Mouse (Mus musculus) olfactory bulb, adult 2 months (tissue): ENCODE data around the gene Sema7a. TPM values are rescaled to one million over a fixed set of nuclear protein-coding genes. Genes with fewer than 3 reads are reported as not detected.

Experiments
- H3K27ac ChIP-seq: fragments of 200-500 bp; 2 replicates; pipeline ENCODE4 v1.5.1; 2012; ENCODE audit warnings: low read depth, low read length; ENCODE audit not compliant: insufficient read depth
- H3K4me1 ChIP-seq: fragments of 200-500 bp; 2 replicates; pipeline ENCODE4 v1.6.1; 2012; ENCODE audit warnings: low read length; ENCODE audit not compliant: control insufficient read depth, insufficient read depth
- H3K4me3 ChIP-seq: fragments of 200-500 bp; 2 replicates; pipeline ENCODE4 v1.5.1; 2012; ENCODE audit warnings: mild to moderate bottlenecking, low read depth, low read length, moderate library complexity; ENCODE audit not compliant: insufficient read depth
- CTCF ChIP-seq: fragments of 200-500 bp; IDR thresholded peaks from 2 replicates; pipeline ENCODE4 v1.5.1; 2012; ENCODE audit warnings: low read depth, mild to moderate bottlenecking, low read length, moderate library complexity; ENCODE audit not compliant: insufficient read depth
- POLR2A ChIP-seq: fragments of 200-500 bp; IDR thresholded peaks from 2 replicates; pipeline ENCODE4 v1.6.1; 2012; ENCODE audit warnings: mild to moderate bottlenecking, low read depth, low read length, moderate library complexity; ENCODE audit not compliant: insufficient read depth
- WGBS: fragments of 180-500 bp; shearing (Covaris S2); methylation state at CpG from one replicate; pipeline ENCODE4 v1.1.7; 2018; 5-methylcytosine and 5-hydroxymethylcytosine counted together
- polyA plus RNA-seq: library from polyadenylated mRNA; stranded (reverse); fragments of >200 nt; gene quantifications from 2 replicates; pipeline ENCODE4 v1.2.4, GENCODE M21; 2012; ENCODE audit warnings: low replicate concordance; ENCODE audit not compliant: missing spikeins, insufficient read depth, insufficient read length

The Sema7a gene
- polyA plus RNA-seq, 1 experiment = not detected

DNA sequence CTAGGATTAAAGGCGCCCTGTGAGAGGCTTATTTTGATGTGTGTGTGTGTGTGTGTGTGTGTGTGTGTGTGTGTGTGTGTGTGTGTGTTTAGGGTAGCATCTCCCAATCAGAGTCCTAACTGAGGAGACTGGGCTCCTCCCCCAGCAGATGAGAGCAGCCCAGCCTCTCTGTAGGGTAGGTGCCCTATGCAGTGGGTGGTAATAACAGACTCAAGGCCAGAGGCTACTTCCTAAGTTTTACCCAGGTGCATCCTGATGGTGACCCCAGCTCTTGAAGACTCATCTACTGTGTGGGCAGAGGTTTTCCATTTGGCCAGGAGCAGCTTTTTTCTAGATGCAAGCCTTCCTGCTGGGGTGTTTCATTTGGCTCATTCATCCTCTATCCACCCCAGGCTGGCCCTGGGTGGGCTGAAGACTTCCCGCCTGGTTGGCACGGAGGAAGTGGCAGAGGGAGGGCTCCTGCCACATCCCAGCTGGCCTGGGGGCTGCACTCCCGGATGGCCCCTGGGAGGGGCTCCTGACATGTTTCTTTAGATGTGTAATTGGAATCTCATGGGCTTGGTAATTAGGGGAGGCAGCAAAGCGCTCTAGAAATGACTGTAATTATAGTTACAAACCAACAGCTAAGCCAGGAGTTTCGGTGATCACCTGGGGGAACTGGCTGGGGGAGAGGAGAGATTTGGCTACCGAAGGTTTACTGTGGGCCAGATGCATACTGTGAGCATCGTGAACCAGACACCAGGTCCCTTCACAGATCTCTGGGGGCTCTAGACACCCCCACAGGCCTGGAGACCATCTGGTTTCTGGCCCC lies 53.1 kb downstream of the Sema7a start:
- H3K27ac ChIP-seq = no peak overlapping the region
- H3K4me3 ChIP-seq = no peak overlapping the region
- no peak for TF ChIP-seq CTCF
- H3K4me1 ChIP-seq = peaks cover 26% of the 10 kb centered on the region
- WGBS = 26% methylated on average over 8 of the region's 8 CpGs

DNA sequence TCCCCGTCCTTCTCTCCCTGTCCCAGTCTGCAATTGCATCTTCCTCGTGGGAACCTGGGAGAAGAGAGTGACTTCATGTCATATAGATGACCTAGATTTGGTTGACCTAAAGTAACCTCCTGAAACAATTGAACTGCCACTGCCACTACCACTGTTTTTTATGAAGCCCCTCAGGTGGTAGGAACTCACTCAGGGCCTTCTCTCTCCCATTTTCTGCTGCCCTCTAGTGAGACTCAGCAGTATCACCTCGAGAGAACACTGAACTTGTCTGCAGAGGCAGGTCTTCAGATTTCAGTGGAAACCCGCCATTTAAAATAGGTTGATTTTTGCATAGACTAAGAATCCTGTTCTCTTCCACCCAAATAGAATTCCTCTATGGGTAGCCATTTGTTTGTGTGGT lies 55.4 kb downstream of the Sema7a start:
- 59% methylated on average over 4 of the region's 4 CpGs for WGBS
- peaks cover 25% of the 10 kb centered on the region for H3K4me1 ChIP-seq
- no peak overlapping the region for H3K27ac ChIP-seq

DNA sequence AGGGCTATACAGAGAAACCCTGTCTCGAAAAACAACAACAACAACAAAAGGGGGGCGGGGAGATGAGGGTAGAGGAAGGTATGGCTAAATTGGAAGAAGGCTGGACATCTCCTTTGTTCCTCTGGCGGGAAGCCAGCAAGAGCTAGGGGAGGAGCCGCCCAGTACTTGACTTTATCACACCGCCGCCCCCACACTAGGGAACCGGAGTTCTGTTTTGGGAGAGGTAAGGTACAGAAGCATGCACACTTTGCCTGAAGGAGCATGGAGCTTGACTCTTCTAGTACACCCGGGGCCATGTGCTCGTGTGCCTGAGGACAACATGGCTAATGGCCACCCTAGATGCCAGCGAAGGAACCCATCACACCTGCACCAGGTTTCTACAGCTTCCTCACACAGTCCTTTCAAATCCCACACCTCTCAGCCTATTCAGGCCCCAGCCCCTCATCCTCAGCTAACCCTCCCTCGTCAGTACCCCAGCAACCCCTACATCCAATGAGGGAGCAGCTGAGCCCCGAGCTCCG lies 57.7 kb downstream of the Sema7a start:
- H3K4me1 ChIP-seq = peaks cover 25% of the 10 kb centered on the region
- H3K4me3 ChIP-seq = no peak overlapping the region; the same call in 1 of the 2 replicates
- no peak overlapping the region for H3K27ac ChIP-seq
- 43% methylated on average over 13 of the region's 13 CpGs for WGBS
- TF ChIP-seq POLR2A = no peak
- no peak for TF ChIP-seq CTCF

More for the DNA sequence above, 55.4 kb downstream of the Sema7a start:
- TF ChIP-seq CTCF (no peak), POLR2A (no peak)
- H3K4me3 ChIP-seq = no peak overlapping the region

DNA sequence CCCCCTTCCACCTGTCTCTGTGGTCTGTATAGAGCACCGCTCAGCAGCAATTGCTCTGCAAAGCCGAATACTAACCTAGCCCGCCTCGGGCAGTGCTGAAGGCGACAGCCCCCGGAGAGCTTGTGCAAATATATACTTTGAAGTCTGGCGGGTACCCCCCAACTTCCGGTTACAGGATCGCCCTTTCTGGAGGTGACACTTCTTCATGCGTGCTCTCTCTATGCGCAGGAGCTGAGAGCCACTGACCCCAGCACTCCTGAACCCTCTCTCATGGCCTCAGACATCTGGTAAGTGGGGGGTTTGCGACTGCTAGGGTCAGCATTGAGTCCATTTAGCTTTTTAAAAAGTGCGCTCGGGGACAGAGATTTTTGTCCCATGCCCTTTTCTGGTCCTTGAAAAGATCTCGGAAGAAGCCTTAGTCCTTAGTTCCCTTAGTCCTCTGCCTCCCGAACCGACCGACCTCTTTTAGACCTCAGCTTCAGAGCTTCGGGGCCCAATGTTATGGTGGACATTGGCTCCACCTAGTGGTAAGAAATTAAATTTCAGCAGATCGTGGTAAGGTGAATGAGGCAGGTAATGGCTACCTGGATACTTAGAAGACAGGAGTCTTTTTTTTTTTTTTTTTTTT lies 58.2 kb downstream of the Sema7a start:
- peak overlapping the region; percentile 34 for H3K4me3 ChIP-seq
- H3K4me1 ChIP-seq = peaks cover 20% of the 10 kb centered on the region
- 3% methylated on average over 20 of the region's 20 CpGs for WGBS
- no peak overlapping the region for H3K27ac ChIP-seq
- TF ChIP-seq CTCF (no peak), POLR2A (no peak)

DNA sequence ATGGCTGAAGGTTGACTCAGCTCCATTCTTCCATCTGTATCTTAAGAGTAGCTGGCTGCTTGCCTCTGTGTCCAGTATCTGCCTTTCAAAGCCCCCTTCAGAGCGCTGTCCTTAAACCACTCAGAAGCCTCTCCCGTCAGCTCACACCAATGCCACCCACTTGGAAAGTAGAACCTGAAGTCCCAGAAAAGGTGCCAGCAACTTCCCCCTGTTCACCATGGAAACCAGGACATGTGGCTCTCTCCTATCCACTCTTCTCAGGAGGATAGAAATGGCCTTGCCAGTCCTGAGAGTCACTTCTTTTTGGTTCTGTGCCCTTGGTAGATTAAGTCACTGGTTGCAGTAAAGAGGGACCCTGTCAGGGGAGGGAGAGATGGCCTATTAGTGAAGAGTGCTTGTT lies 58.8 kb downstream of the Sema7a start:
- WGBS = 44% methylated on average over 2 of the region's 2 CpGs
- TF ChIP-seq POLR2A (no peak), CTCF (no peak)
- H3K4me1 ChIP-seq = peaks cover 14% of the 10 kb centered on the region
- no peak overlapping the region for H3K27ac ChIP-seq
- H3K4me3 ChIP-seq = no peak overlapping the region

DNA sequence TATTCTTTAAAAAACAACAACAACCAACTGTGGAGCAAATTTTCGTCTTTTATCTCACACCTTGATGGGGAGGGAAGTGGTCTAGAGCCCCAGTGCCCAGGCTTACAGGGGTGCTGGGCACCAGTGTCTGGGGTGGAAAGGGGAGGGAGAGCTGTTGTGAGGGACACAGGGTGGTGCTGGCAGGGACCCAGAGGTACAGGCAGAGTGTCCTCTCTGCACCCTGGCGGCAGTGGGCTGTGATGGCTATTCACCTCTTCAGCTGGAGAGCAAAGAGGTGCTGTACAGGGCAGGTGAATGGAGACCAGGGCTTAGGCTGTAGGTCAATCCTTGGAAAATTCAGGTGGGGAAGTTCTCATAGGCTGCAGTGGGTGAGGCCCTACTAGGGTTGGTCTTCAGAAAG lies 59.8 kb downstream of the Sema7a start:
- Histone ChIP-seq H3K4me1 (peaks cover 9% of the 10 kb centered on the region; the same call in 1 of the 2 replicates), H3K27ac (no peak overlapping the region), H3K4me3 (no peak overlapping the region)
- WGBS = 54% methylated on average over 2 of the region's 2 CpGs
- TF ChIP-seq CTCF (no peak), POLR2A (no peak)

DNA sequence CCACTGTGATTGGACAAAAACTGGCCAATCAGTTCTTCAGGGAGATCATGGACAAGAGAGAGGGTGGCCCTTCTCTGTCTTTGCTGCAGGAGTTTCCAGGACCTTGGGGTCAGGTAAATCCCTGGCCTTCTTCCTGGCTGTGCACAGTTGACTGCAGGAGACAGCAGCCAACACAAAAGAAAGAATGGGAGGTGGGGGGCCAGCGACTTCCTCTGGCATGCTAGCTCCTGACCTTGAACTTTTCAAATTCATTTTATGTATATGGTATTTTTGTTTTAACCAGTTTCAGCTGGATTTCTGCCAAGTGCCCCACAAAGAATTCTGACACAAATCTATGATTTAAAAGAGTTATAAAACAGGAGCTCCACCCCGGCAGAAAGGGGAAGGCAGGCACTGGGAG lies 63.4 kb downstream of the Sema7a start:
- 41% methylated on average over 2 of the region's 2 CpGs for WGBS
- TF ChIP-seq CTCF (no peak), POLR2A (no peak)
- no peak overlapping the region for H3K4me3 ChIP-seq
- no peak overlapping the region for H3K27ac ChIP-seq
- peaks cover 1% of the 10 kb centered on the region; the same call in 1 of the 2 replicates for H3K4me1 ChIP-seq

DNA sequence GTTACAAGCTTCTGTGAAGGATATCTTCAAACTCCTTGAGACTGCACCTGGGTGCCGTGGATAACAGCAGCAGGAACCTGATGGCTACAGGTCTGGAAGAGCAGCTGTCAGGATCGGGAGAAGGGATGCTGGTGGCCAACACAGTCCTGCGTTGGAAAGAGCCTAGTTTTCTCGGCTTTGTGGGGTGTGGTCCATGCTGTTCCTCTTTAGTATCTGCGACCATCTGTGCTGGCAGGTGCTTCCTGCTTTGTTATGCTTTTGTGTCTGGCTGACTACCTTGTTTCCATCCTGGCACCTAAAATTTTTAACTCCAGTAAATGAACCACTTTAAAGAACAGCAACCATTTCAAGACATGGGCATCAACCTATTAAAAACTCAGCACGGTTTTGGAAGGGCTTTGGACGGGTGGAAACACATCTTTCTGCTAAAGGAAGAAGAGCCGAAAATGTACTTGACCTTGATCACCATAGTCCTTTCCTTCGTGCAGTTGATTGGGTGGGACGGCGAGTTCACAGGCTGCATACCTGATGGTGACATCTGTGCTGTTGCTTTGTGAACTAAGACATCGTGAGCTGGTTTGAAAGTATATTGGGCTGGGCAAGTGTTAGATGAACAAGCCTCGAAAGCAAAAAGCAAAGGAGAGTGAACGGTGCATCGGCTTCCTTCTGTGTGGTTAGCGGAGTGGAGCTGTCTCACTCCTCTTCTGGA lies 66.0 kb downstream of the Sema7a start, which contains the start of gene Cyp11a1:
TSS of gene Cyp11a1 (plus strand) at position 659 of the 709 bp plus-strand sequence.
- H3K4me3 ChIP-seq = no peak within 1 kb of the TSS
- TF ChIP-seq POLR2A (no peak), CTCF (no peak)
- 88% methylated on average over 16 of the region's 16 CpGs for WGBS
- peaks cover 10% of the 10 kb centered on the region for H3K4me1 ChIP-seq
- no peak within 1 kb of the TSS for H3K27ac ChIP-seq

DNA sequence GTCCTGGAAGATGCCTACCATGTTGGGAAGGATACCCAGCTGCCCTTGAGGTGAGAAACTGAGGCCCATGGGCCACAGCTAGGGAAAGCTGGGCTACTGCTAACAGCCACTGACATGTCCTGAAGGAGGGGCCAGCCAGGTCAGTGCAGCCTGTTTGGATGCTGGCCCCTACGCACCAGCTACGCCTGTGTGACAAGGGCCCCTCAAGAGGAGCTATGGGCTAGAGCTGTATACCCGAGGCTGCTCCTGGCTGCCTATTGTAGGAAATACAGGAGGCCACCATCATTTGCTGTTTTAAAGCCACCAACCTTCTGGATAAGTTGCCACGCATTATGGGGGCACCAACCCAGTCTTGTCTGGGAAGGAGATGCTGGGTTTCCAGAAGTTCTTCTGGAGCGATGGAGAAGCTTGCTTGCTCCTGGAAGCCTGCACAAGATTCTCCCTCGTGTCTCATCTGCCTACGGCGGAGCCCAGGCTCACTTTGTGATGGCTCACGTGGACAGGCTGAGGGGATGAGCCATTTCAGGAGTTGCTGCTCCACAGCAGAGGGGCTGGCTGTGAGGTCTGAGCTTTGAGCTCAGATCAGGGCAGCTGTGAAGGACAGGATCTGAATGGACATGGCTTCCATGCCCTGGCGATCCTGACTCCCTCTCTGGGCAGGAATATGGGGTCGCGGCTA lies 68.6 kb downstream of the Sema7a start:
- H3K27ac ChIP-seq = 0 out of 2 replicates have a peak overlapping the region, but pooled peaks have one; percentile 5
- WGBS = 63% methylated on average over 12 of the region's 12 CpGs

More for the DNA sequence above, 68.6 kb downstream of the Sema7a start:
- Histone ChIP-seq H3K4me3 (no peak overlapping the region), H3K4me1 (peaks cover 15% of the 10 kb centered on the region)
- no peak for TF ChIP-seq CTCF
- TF ChIP-seq POLR2A = no peak
